Mouse (Mus musculus) kidney, adult 2 months (tissue): ENCODE data around the gene Tbc1d16. TPM values are rescaled to one million over a fixed set of nuclear protein-coding genes. Genes with fewer than 3 reads are reported as not detected.

Source experiments
- DNase-seq: peaks from one replicate; pipeline ENCODE4 v3.0.0; 2021
- H3K27ac ChIP-seq: fragments of 200-500 bp; 2 replicates; pipeline ENCODE4 v1.5.1; 2012; ENCODE audit warnings: low read depth, low read length, control low read depth, inconsistent platforms; ENCODE audit not compliant: insufficient read depth
- H3K27me3 ChIP-seq: fragments of 200-500 bp; replicated peaks from 2 replicates; pipeline ENCODE4 v1.6.1; 2012; ENCODE audit warnings: mild to moderate bottlenecking, moderate library complexity, low read length, inconsistent platforms; ENCODE audit not compliant: control insufficient read depth, insufficient read depth
- H3K36me3 ChIP-seq: fragments of 200-500 bp; 2 replicates; pipeline ENCODE4 v1.6.1; 2012; ENCODE audit warnings: mild to moderate bottlenecking, moderate library complexity, low read length, inconsistent platforms; ENCODE audit not compliant: control insufficient read depth, insufficient read depth
- H3K4me1 ChIP-seq: fragments of 200-500 bp; 2 replicates; pipeline ENCODE4 v1.6.1; 2011; ENCODE audit warnings: low read length; ENCODE audit not compliant: control insufficient read depth, insufficient read depth
- H3K4me3 ChIP-seq: fragments of 200-500 bp; 2 replicates; pipeline ENCODE4 v1.5.1; 2011; ENCODE audit warnings: mild to moderate bottlenecking, low read depth, low read length, control low read depth; ENCODE audit not compliant: insufficient read depth
- CTCF ChIP-seq: fragments of 200-500 bp; conservative IDR thresholded peaks from 2 replicates; pipeline ENCODE4 v1.5.1; 2011; ENCODE audit warnings: low read depth, mild to moderate bottlenecking, control low read depth, low read length, moderate library complexity, mixed read lengths; ENCODE audit not compliant: insufficient read depth, insufficient read length
- POLR2A ChIP-seq: fragments of 200-500 bp; IDR thresholded peaks from one replicate; pipeline ENCODE4 v1.6.1; 2011; ENCODE audit warnings: low read depth, low read length, control low read depth
- WGBS: fragments of 180-500 bp; shearing (Covaris S2); methylation state at CpG from one replicate; pipeline ENCODE4 v1.1.7; 2018; 5-methylcytosine and 5-hydroxymethylcytosine counted together
- polyA plus RNA-seq: library from polyadenylated mRNA; depleted of rRNA; stranded (reverse); fragments of >200 nt; gene quantifications from 2 replicates; pipeline ENCODE4 v1.2.3, GENCODE M21; 2012

Tbc1d16 gene
- polyA plus RNA-seq, 1 experiment: 25.2 TPM

GRCm38 (mm10) chr11:119151073-119151607 is 77.2 kb downstream of the Tbc1d16 start:
- TF ChIP-seq CTCF (no peak), POLR2A (no peak)
- WGBS: 93% methylated on average over 10 of the region's 10 CpGs
- no peaks in the 10 kb centered on the region for H3K27me3 ChIP-seq
- H3K4me1 ChIP-seq: peaks cover 4% of the 10 kb centered on the region
- no peak for DNase-seq
- H3K36me3 ChIP-seq: no peaks in the 10 kb centered on the region
- H3K27ac ChIP-seq: no peak overlapping the region
- H3K4me3 ChIP-seq: no peak overlapping the region

GRCm38 (mm10) chr11:119150442-119150841 is 77.9 kb downstream of the Tbc1d16 start:
- no peaks in the 10 kb centered on the region for H3K4me1 ChIP-seq
- WGBS: 77% methylated on average over 10 of the region's 10 CpGs
- no peaks in the 10 kb centered on the region for H3K27me3 ChIP-seq
- TF ChIP-seq CTCF (no peak), POLR2A (no peak)
- DNase-seq: no peak
- H3K27ac ChIP-seq: no peak overlapping the region
- no peak overlapping the region for H3K4me3 ChIP-seq
- no peaks in the 10 kb centered on the region for H3K36me3 ChIP-seq

- no peak overlapping the region for H3K27ac ChIP-seq
- no peaks in the 10 kb centered on the region for H3K27me3 ChIP-seq
- H3K36me3 ChIP-seq: no peaks in the 10 kb centered on the region
- no peaks in the 10 kb centered on the region for H3K4me1 ChIP-seq
- no peak for DNase-seq
- 89% methylated on average over 13 of the region's 13 CpGs for WGBS
- TF ChIP-seq POLR2A (no peak), CTCF (no peak)
- no peak overlapping the region for H3K4me3 ChIP-seq
Measured at GRCm38 (mm10) chr11:119148829-119149228, 79.5 kb downstream of the Tbc1d16 start.

GRCm38 (mm10) chr11:119147153-119147552 is 81.1 kb downstream of the Tbc1d16 start:
- Histone ChIP-seq H3K4me3 (no peak overlapping the region), H3K27me3 (no peaks in the 10 kb centered on the region), H3K27ac (no peak overlapping the region), H3K36me3 (no peaks in the 10 kb centered on the region), H3K4me1 (no peaks in the 10 kb centered on the region)
- DNase-seq: no peak
- TF ChIP-seq CTCF: no peak
- no peak for TF ChIP-seq POLR2A
- WGBS: 90% methylated on average over 8 of the region's 8 CpGs

- TF ChIP-seq CTCF: no peak
- TF ChIP-seq POLR2A: no peak
- 56% methylated on average over 12 of the region's 12 CpGs for WGBS
- no peak overlapping the region for H3K27ac ChIP-seq
- H3K27me3 ChIP-seq: no peaks in the 10 kb centered on the region
- DNase-seq: no peak
- no peak overlapping the region for H3K4me3 ChIP-seq
- H3K36me3 ChIP-seq: no peaks in the 10 kb centered on the region
- no peaks in the 10 kb centered on the region for H3K4me1 ChIP-seq
Measured at GRCm38 (mm10) chr11:119146140-119146539, 82.2 kb downstream of the Tbc1d16 start.

GRCm38 (mm10) chr11:119144801-119145475 is 83.4 kb downstream of the Tbc1d16 start:
- no peaks in the 10 kb centered on the region for H3K27me3 ChIP-seq
- no peak for DNase-seq
- no peaks in the 10 kb centered on the region for H3K36me3 ChIP-seq
- TF ChIP-seq POLR2A: no peak
- TF ChIP-seq CTCF: no peak
- 90% methylated on average over 16 of the region's 16 CpGs for WGBS
- H3K27ac ChIP-seq: no peak overlapping the region
- no peak overlapping the region for H3K4me3 ChIP-seq
- no peaks in the 10 kb centered on the region for H3K4me1 ChIP-seq

- 84% methylated on average over 16 of the region's 16 CpGs for WGBS
- Histone ChIP-seq H3K27me3 (no peaks in the 10 kb centered on the region), H3K36me3 (no peaks in the 10 kb centered on the region), H3K4me1 (no peaks in the 10 kb centered on the region), H3K27ac (no peak overlapping the region), H3K4me3 (no peak overlapping the region)
- TF ChIP-seq POLR2A: no peak
- no peak for TF ChIP-seq CTCF
- no peak for DNase-seq
Measured at GRCm38 (mm10) chr11:119143376-119144002, 84.8 kb downstream of the Tbc1d16 start.
